Mouse (Mus musculus) liver, embryonic 16.5 days (tissue): Measurements from ENCODE around the gene Mrpl54. TPM values are rescaled to one million over a fixed set of nuclear protein-coding genes. Genes with fewer than 3 reads are reported as not detected.
A peak's percentile ranks its signal among the peaks of the same experiment; 100 is the strongest.

Source experiments
- microRNA-seq: library from miRNA; unstranded; fragments of <30 nt; microRNA quantifications from one replicate; pipeline ENCODE4, GENCODE M21; 2016
- polyA plus RNA-seq: library from polyadenylated mRNA; unstranded; fragments of >200 nt; fragmentation: Nextera tagmentation; extraction: Ambion mirVana; gene quantifications from 2 replicates; pipeline ENCODE4 v1.2.1, GENCODE M21; 2015

The Mrpl54 gene
- polyA plus RNA-seq, 1 experiment from 2014 or later: 80.0 TPM

Small RNA genes within 50 kb of the gene (microRNA-seq; reads per million reads assigned to microRNA genes)
- gene Mir3057: 8.1 reads per million, percentile 23 among the genes with 10 or more reads in this experiment

Other genes starting within 250 kb of the Mrpl54 start
- not detected in 2 replicates for gene Diras1, start 241.3 kb downstream of the Mrpl54 start, polyA plus RNA-seq
- gene Slc39a3, start 229.5 kb downstream of the Mrpl54 start, polyA plus RNA-seq: 5.5 TPM in 2 replicates
- 55.3 and 57.3 TPM in 2 replicates for gene Sgta, start 206.8 kb downstream of the Mrpl54 start, polyA plus RNA-seq
- gene Thop1, start 196.9 kb downstream of the Mrpl54 start, polyA plus RNA-seq: 15.5 and 16.6 TPM in 2 replicates
- gene Creb3l3, start 168.1 kb downstream of the Mrpl54 start, polyA plus RNA-seq: 39.9 and 45.9 TPM in 2 replicates
- 93.8 and 100 TPM in 2 replicates for gene Map2k2, start 161.0 kb downstream of the Mrpl54 start, polyA plus RNA-seq
- 30.0 and 35.0 TPM in 2 replicates for gene Zbtb7a, start 131.7 kb downstream of the Mrpl54 start, polyA plus RNA-seq
- gene Pias4, start 99.0 kb downstream of the Mrpl54 start, polyA plus RNA-seq: 21.8 and 22.1 TPM in 2 replicates
- 266 and 282 TPM in 2 replicates for gene Eef2, start 90.3 kb downstream of the Mrpl54 start, polyA plus RNA-seq
- gene Dapk3, start 83.9 kb downstream of the Mrpl54 start, polyA plus RNA-seq: 11.0 and 12.2 TPM in 2 replicates
- not detected in 2 replicates for gene 4930442H23Rik, start 83.1 kb downstream of the Mrpl54 start, polyA plus RNA-seq
- gene Nmrk2, start 64.9 kb downstream of the Mrpl54 start, polyA plus RNA-seq: 0.05 TPM in 1 of 2 replicates, not detected in the other
- gene Atcay, start 36.1 kb downstream of the Mrpl54 start, polyA plus RNA-seq: 0.02 and 0.04 TPM in 2 replicates
- gene Zfr2, start 33.8 kb downstream of the Mrpl54 start, polyA plus RNA-seq: 0.59 and 1.1 TPM in 2 replicates
- gene Matk, start 14.0 kb downstream of the Mrpl54 start, polyA plus RNA-seq: 1.6 and 1.8 TPM in 2 replicates
- gene Apba3, start within 50 bp of the Mrpl54 start, polyA plus RNA-seq: 24.2 and 26.3 TPM in 2 replicates
- 0.82 and 1.4 TPM in 2 replicates for gene Tjp3, start 24.6 kb upstream of the Mrpl54 start, polyA plus RNA-seq
- gene Pip5k1c, start 26.0 kb upstream of the Mrpl54 start, polyA plus RNA-seq: 13.9 and 14.7 TPM in 2 replicates
- gene Cactin, start 54.2 kb upstream of the Mrpl54 start, polyA plus RNA-seq: 18.4 and 18.7 TPM in 2 replicates
- 4.3 and 4.5 TPM in 2 replicates for gene Tbxa2r, start 61.8 kb upstream of the Mrpl54 start, polyA plus RNA-seq
- not detected in 2 replicates for gene Gipc3, start 76.3 kb upstream of the Mrpl54 start, polyA plus RNA-seq
- gene Hmg20b, start 83.5 kb upstream of the Mrpl54 start, polyA plus RNA-seq: 19.8 and 22.5 TPM in 2 replicates
- 9.2 and 11.9 TPM in 2 replicates for gene Mfsd12, start 90.6 kb upstream of the Mrpl54 start, polyA plus RNA-seq
- gene 4930404N11Rik, start 98.9 kb upstream of the Mrpl54 start, polyA plus RNA-seq: 1.9 and 2.5 TPM in 2 replicates
- gene Fzr1, start 111.6 kb upstream of the Mrpl54 start, polyA plus RNA-seq: 128 and 138 TPM in 2 replicates
- gene Dohh, start 117.5 kb upstream of the Mrpl54 start, polyA plus RNA-seq: 46.3 and 48.3 TPM in 2 replicates
- gene Gm48551, start 117.5 kb upstream of the Mrpl54 start, polyA plus RNA-seq: 0.54 and 0.55 TPM in 2 replicates
- gene Gm48552, start 122.1 kb upstream of the Mrpl54 start, polyA plus RNA-seq: 0.44 and 0.48 TPM in 2 replicates
- gene Smim24, start 126.1 kb upstream of the Mrpl54 start, polyA plus RNA-seq: 1.7 and 4.1 TPM in 2 replicates
- 10.2 and 12.0 TPM in 2 replicates for gene Nfic, start 188.7 kb upstream of the Mrpl54 start, polyA plus RNA-seq
- 0.05 TPM in 1 of 2 replicates, not detected in the other for gene Celf5, start 215.8 kb upstream of the Mrpl54 start, polyA plus RNA-seq
- 39.3 and 47.1 TPM in 2 replicates for gene Ncln, start 229.5 kb upstream of the Mrpl54 start, polyA plus RNA-seq
- gene S1pr4, start 233.2 kb upstream of the Mrpl54 start, polyA plus RNA-seq: 4.8 and 5.3 TPM in 2 replicates